Mouse (Mus musculus): ENCODE data around the gene Trhde. TPM values are rescaled to one million over a fixed set of nuclear protein-coding genes. Genes with fewer than 3 reads are reported as not detected.

Trhde gene
- total RNA-seq, 2 experiments from 2014 or later: 0.26 to 0.42 TPM

DNA sequence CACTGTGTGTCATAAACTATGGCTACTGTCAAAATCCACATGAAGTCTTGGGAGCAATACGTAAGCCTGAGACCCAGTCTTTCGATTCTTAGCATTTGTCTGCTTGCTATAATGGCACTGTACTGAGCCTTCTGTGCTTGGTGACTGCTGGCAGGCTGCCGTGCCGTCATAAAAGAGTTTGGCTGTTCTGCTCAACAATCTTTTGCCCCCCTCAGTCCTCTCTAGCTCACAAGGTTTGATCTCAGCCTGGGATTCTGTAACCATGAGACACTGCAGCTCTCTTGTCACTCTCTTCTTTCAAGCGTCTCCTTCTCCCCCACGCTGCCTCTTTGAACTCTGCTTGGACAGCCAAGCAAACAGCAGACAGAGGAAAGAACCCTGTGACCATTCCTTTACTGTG lies 7.9 kb downstream of the Trhde start:
- no peak for TF ChIP-seq CTCF (IDR thresholded peaks at IDR 0.05)
- no peak for DNase-seq
- Histone ChIP-seq H3K27ac (no peak overlapping the region), H3K4me3 (no peak overlapping the region)
- intact Hi-C loops (cut with DNase I): no loop called here

DNA sequence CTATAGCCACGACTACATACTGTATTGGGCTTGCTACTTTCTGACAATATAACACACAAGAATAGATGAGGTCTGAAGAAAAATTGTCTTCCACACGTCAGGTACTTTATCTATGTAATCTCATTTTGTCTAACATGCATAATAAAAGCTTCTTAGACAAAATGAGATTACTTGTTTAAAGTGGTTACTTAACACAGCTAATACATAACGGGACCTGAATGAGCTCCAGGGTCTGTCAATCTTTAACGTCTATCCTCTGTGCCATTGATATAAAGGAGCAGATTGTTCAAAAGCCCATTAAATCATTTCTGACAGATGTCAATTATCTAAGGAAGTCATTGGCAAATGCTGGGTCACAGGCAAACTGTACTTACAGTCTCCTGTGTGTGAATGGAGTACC lies 36.2 kb downstream of the Trhde start:
- intact Hi-C loops (cut with DNase I): no loop called here
- Histone ChIP-seq H3K27ac (no peak overlapping the region), H3K4me3 (no peak overlapping the region)
- DNase-seq: no peak
- TF ChIP-seq CTCF (IDR thresholded peaks at IDR 0.05): no peak

- no peak for DNase-seq
- no peak overlapping the region for H3K27ac ChIP-seq
- intact Hi-C loops (cut with DNase I): no loop called here
- H3K4me3 ChIP-seq: no peak overlapping the region
- no peak for TF ChIP-seq CTCF (IDR thresholded peaks at IDR 0.05)
Observed at GRCm38 (mm10) chr10:114762125-114762524, 40.0 kb downstream of the Trhde start.

- intact Hi-C loops (cut with DNase I): no loop called here
- Histone ChIP-seq H3K27ac (no peak overlapping the region), H3K4me3 (no peak overlapping the region)
- no peak for DNase-seq
- no peak for TF ChIP-seq CTCF (IDR thresholded peaks at IDR 0.05)
Observed at GRCm38 (mm10) chr10:114759240-114759639, 42.9 kb downstream of the Trhde start.

DNA sequence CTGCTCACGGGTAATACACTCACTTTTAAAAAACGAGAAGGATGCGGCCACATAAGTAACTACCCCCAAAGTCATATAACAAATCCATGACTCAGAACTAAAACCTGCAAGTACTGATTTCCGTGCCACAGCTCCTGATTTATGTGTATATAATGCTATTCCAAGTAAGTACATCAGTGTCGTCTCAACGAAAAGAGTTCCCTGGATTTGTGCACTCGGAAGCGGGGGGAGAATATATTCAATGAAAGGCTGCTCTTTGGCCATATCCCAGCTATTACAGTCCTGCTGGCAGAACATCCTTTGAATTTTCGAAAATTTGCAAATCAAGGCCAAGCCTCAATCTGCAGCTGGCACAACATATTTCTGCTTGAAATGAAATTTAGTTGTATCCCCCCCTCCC lies 43.5 kb downstream of the Trhde start:
- intact Hi-C loops (cut with DNase I): no loop called here
- Histone ChIP-seq H3K4me3 (no peak overlapping the region), H3K27ac (no peak overlapping the region)
- no peak for DNase-seq
- TF ChIP-seq CTCF (IDR thresholded peaks at IDR 0.05): no peak

- intact Hi-C loops (cut with DNase I): no loop called here
- no peak for DNase-seq
- Histone ChIP-seq H3K4me3 (no peak overlapping the region), H3K27ac (no peak overlapping the region)
- TF ChIP-seq CTCF (IDR thresholded peaks at IDR 0.05): no peak
Observed at GRCm38 (mm10) chr10:114742755-114743705, 59.1 kb downstream of the Trhde start.

DNA sequence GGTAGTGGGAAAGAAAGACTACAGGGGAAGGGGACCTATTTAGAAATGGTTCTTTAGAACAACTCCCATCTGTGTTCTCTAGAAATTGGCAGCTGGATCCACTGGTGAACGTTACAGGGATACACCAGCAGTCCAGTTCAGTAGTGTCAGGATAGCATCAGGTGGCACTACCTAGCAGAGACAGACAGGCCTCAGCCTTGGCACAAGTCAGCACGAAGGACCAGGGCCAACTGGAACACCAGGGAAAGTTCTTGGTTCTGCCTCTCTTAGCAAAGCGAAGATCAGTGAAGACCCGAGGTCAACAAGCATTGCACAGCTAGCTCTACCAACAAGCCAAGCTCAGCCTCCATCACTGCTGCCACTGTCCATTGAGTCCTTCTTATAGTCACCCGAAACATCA lies 62.2 kb downstream of the Trhde start:
- no peak for DNase-seq
- intact Hi-C loops (cut with DNase I): no loop called here
- H3K4me3 ChIP-seq: no peak overlapping the region
- no peak for TF ChIP-seq CTCF (IDR thresholded peaks at IDR 0.05)
- no peak overlapping the region for H3K27ac ChIP-seq

DNA sequence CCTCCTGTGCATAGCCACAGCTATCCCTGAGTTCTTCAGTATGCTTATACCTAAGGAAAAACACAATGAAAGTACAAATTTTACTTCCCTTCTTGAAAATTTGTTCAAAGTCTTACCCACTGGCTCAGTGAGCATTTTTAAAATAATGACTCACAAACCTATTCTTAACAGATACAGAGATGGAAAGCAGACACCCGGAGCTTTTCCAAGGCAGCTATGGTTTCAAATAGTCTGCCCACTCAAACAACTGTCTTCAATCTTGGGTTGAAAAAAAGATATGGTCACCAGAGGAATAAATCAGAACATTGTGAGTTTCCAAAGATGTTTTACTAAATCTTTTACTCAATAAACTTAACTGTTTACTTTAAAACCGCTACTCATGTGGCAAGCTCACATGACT lies 64.5 kb downstream of the Trhde start:
- DNase-seq: no peak

GRCm38 (mm10) chr10:114736377-114736776 lies 65.7 kb downstream of the Trhde start:
- intact Hi-C loops (cut with DNase I): no loop called here
- Histone ChIP-seq H3K4me3 (no peak overlapping the region), H3K27ac (no peak overlapping the region)
- no peak for DNase-seq
- TF ChIP-seq CTCF (IDR thresholded peaks at IDR 0.05): no peak

More for the DNA sequence above, 64.5 kb downstream of the Trhde start:
- intact Hi-C loops (cut with DNase I): no loop called here
- Histone ChIP-seq H3K4me3 (no peak overlapping the region), H3K27ac (no peak overlapping the region)
- TF ChIP-seq CTCF (IDR thresholded peaks at IDR 0.05): no peak

DNA sequence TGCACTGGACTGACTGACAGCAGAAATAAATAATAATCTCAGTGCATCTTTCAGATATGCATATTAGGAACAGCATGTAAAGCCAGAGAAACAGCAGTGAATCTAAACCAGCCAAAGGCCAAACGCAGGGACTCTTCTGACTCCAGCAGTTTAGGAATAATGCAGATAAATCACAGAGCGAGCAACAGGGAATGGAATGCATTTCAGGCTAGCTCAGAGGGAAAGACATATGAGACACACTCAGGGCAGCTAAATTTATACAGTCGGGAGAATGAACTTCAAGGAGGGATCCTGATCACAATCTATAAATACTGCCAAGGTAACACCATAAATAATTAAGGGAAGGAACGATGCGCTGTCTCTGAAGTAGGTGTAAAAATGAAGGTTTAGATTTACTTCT lies 66.4 kb downstream of the Trhde start:
- Histone ChIP-seq H3K4me3 (peak overlapping the region; percentile 13; the same call in 1 of the 2 replicates), H3K27ac (no peak overlapping the region)
- no peak for TF ChIP-seq CTCF (IDR thresholded peaks at IDR 0.05)
- intact Hi-C loops (cut with DNase I): no loop called here
- no peak for DNase-seq

GRCm38 (mm10) chr10:114735111-114735510 lies 67.0 kb downstream of the Trhde start:
- DNase-seq: no peak
- intact Hi-C loops (cut with DNase I): no loop called here
- Histone ChIP-seq H3K27ac (no peak overlapping the region), H3K4me3 (no peak overlapping the region)
- no peak for TF ChIP-seq CTCF (IDR thresholded peaks at IDR 0.05)

DNA sequence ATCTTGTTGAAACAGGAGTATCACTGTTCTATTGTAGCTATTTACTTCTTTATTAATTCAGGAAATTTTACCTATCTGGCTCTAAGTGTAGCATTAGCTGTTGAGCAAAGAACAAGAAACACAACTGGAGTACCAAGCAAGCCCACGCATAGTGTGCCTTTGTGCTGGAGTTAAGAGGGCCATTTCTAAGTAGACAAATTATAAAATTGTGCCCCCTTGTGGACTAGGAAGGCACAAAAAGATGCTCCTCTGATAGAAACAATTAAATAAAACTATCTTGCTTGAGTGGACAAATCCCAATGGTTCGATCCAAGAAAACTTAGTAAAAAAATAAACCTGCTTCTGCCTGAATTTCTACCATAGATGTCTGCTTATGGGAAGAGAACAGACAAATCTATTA lies 76.5 kb downstream of the Trhde start:
- no peak overlapping the region for H3K27ac ChIP-seq
- no peak overlapping the region for H3K4me3 ChIP-seq
- no peak for TF ChIP-seq CTCF (IDR thresholded peaks at IDR 0.05)
- intact Hi-C loops (cut with DNase I): no loop called here
- DNase-seq: no peak

- Histone ChIP-seq H3K27ac (no peak overlapping the region), H3K4me3 (no peak overlapping the region)
- TF ChIP-seq CTCF (IDR thresholded peaks at IDR 0.05): no peak
- intact Hi-C loops (cut with DNase I): no loop called here
- no peak for DNase-seq
Observed at GRCm38 (mm10) chr10:114701791-114702190, 100.3 kb downstream of the Trhde start.
